In the genomic region with DNA sequence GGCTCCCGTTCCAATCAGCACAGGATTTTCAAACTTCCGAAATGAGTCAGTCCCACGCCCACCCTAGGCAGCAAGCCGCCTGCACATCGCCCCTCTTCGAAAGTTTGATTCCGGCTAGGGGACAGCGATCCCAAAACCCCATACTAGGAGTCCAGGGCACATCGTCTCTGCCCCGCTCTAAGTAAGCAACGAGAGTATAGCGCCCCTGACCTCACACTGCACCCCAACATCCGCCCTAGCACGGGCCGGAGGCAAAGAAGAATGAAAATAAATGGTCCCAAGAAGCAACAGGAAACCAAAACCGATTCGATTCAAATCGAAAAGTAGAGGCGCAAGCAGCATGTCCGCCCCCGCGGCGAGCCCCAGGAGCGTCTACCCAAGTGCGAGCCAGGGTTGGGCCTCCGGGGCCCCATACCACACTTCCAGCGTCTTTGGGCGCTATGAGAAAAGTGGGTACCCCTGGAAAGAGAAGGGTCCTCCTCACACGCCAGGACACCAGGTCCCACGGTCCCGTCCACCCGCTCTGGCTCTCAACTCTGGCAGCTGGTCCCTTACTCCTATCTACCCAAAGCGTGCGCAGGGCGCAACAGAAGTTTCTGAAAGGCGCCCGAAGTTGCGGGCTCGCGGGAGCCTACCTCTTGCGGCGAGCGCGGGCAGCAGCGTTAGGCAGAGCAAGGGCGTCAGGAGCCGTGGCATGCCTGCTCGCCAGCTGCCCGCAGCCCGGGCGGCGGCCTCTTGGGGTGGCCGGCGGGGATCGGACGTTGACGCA, we compare ENCODE assay signal across 8 mouse cellular contexts. TPM values are rescaled to one million over a fixed set of nuclear protein-coding genes. Genes with fewer than 3 reads are reported as not detected.
A peak's percentile ranks its signal among the peaks of the same experiment; 100 is the strongest.
DNase-seq lines count a peak whose midpoint lies in the region; ATAC-seq lines count a peak whose summit lies in the region.

No protein-coding gene starts in this region.

- peak overlapping the region; percentile 96 for H3K27ac ChIP-seq in forebrain, embryonic 15.5 days (replicated peaks)
- peak overlapping the region; percentile 58; the same call in 1 of the 2 replicates for H3K27ac ChIP-seq in limb, embryonic 11.5 days (replicated peaks; ENCODE audit: low read depth, low read length)

- WGBS in forebrain, embryonic 15.5 days: 0% methylated on average over 57 of the region's 57 CpGs
- WGBS in limb, embryonic 11.5 days: under 1% methylated on average over 57 of the region's 57 CpGs

- H3K36me3 ChIP-seq in erythroblast, embryonic 14.5 days (ENCODE audit: control insufficient read depth): no peaks in the 10 kb centered on the region
- H3K36me3 ChIP-seq in forebrain, embryonic 15.5 days: no peaks in the 10 kb centered on the region
- no peaks in the 10 kb centered on the region for H3K36me3 ChIP-seq in limb, embryonic 11.5 days (ENCODE audit: control insufficient read depth, insufficient read depth, low read length)

- peaks cover 6% of the 10 kb centered on the region for H3K4me1 ChIP-seq in erythroblast, embryonic 14.5 days (ENCODE audit: control insufficient read depth)
- peaks cover 80% of the 10 kb centered on the region for H3K4me1 ChIP-seq in forebrain, embryonic 15.5 days
- H3K4me1 ChIP-seq in limb, embryonic 11.5 days (ENCODE audit: control insufficient read depth, insufficient read depth, low read length): peaks cover 48% of the 10 kb centered on the region

- peak overlapping the region; percentile 91 for H3K4me2 ChIP-seq in forebrain, embryonic 15.5 days (replicated peaks)
- peak overlapping the region; percentile 90 for H3K4me2 ChIP-seq in limb, embryonic 11.5 days (ENCODE audit: low read depth, severe bottlenecking)

- peak overlapping the region; percentile 67 for H3K9ac ChIP-seq in forebrain, embryonic 15.5 days (replicated peaks)
- peak overlapping the region; percentile 73 for H3K9ac ChIP-seq in limb, embryonic 11.5 days (ENCODE audit: low read length)

- H3K27me3 ChIP-seq in erythroblast, embryonic 14.5 days (ENCODE audit: control insufficient read depth): peaks cover 62% of the 10 kb centered on the region
- 0 out of 2 replicates have a peak, but pooled peaks cover 8% of the 10 kb centered on the region for H3K27me3 ChIP-seq in forebrain, embryonic 15.5 days
- H3K27me3 ChIP-seq in limb, embryonic 11.5 days (ENCODE audit: control insufficient read depth, insufficient read depth, low read length): no peaks in the 10 kb centered on the region

- no peaks in the 10 kb centered on the region for H3K9me3 ChIP-seq in erythroblast, embryonic 14.5 days (ENCODE audit: control insufficient read depth, low read length)
- H3K9me3 ChIP-seq in forebrain, embryonic 15.5 days: no peaks in the 10 kb centered on the region
- no peaks in the 10 kb centered on the region for H3K9me3 ChIP-seq in limb, embryonic 11.5 days (ENCODE audit: control insufficient read depth, low read length)

- peak overlapping the region; percentile 55 for H3K4me3 ChIP-seq in erythroblast, embryonic 14.5 days (replicated peaks)
- peak overlapping the region; percentile 64 for H3K4me3 ChIP-seq in forebrain, embryonic 15.5 days
- peak overlapping the region; percentile 72 for H3K4me3 ChIP-seq in limb, embryonic 11.5 days (ENCODE audit: low read depth, low read length)

- peak; percentile 61 for DNase-seq in limb, embryonic 11.5 days (ENCODE audit: low spot score)
- peak; percentile 60 to 64 for DNase-seq in natural killer cell, adult 2 months (ENCODE audit: low spot score in 2 of 2)
- no peak for DNase-seq in cerebellum, postnatal 14 days
- DNase-seq in gastrocnemius, adult 8-10 months (ENCODE audit: low spot score in 2 of 2): no peak

- ATAC-seq in erythroblast, adult 5-6 weeks (replicated peaks; ENCODE audit: low FRiP score, poor library complexity, severe bottlenecking): no peak
- ATAC-seq in CD4-positive, CD25-positive, alpha-beta regulatory T cell, adult 4 months: peak; percentile 53
- no peak for ATAC-seq in forebrain, embryonic 15.5 days (replicated peaks)
- peak; percentile 1; the same call in 1 of the 2 replicates for ATAC-seq in limb, embryonic 11.5 days (ENCODE audit: insufficient number of reproducible peaks, low FRiP score, low TSS enrichment, low read depth)

RNA-seq across cellular contexts. Expression of a gene that starts 13.4 kb away (rescaled TPM):
- 0.07 and 0.41 TPM in 2 replicates for polyA plus RNA-seq in erythroblast, embryonic 14.5 days (2012)
- 7.3 and 10.0 TPM in 2 replicates for total RNA-seq in erythroblast, adult 5-6 weeks (2015; ENCODE audit: low replicate concordance)
- 3.3 and 4.6 TPM in 2 replicates for total RNA-seq in erythroblast, adult 5-6 weeks (2017; ENCODE audit: low replicate concordance)
- polyA plus RNA-seq in CD4-positive, CD25-positive, alpha-beta regulatory T cell, adult 4 months (2017; shearing (Covaris generic)): 10 to 100 TPM; 21.9 to 33.0 TPM
- 22.6 and 26.1 TPM in 2 replicates for polyA plus RNA-seq in forebrain, embryonic 15.5 days (2015; fragmentation: Nextera tagmentation; extraction: Ambion mirVana)
- 14.5 and 15.0 TPM in 2 replicates for polyA plus RNA-seq in limb, embryonic 11.5 days (2014; fragmentation: Nextera tagmentation; extraction: Ambion mirVana)
- total RNA-seq in gastrocnemius, adult 8-10 months (2022): 1 to 10 TPM; 4.9 to 7.0 (median 5.2) TPM

RNA-seq across cellular contexts. Expression of a gene that starts 58.0 kb away (rescaled TPM):
- polyA plus RNA-seq in erythroblast, embryonic 14.5 days (2012): 0.67 and 1.1 TPM in 2 replicates
- total RNA-seq in erythroblast, adult 5-6 weeks (2015; ENCODE audit: low replicate concordance): 12.5 and 18.8 TPM in 2 replicates
- total RNA-seq in erythroblast, adult 5-6 weeks (2017; ENCODE audit: low replicate concordance): 9.3 and 14.9 TPM in 2 replicates
- 10 to 100 TPM; 24.8 to 31.7 TPM for polyA plus RNA-seq in CD4-positive, CD25-positive, alpha-beta regulatory T cell, adult 4 months (2017; shearing (Covaris generic))
- 18.3 and 19.8 TPM in 2 replicates for polyA plus RNA-seq in forebrain, embryonic 15.5 days (2015; fragmentation: Nextera tagmentation; extraction: Ambion mirVana)
- 36.3 and 40.9 TPM in 2 replicates for polyA plus RNA-seq in limb, embryonic 11.5 days (2014; fragmentation: Nextera tagmentation; extraction: Ambion mirVana)
- total RNA-seq in gastrocnemius, adult 8-10 months (2022): 10 to 100 TPM; 22.2 to 26.6 (median 24.3) TPM

Comparison
In these comparisons a context has a peak if more than half of its experiments do, and no peak if none do; other contexts are left out.
1. ATAC-seq: peak in CD4-positive, CD25-positive, alpha-beta regulatory T cell, adult 4 months (single experiment) and limb, embryonic 11.5 days (single experiment); none in erythroblast, adult 5-6 weeks (single experiment) and forebrain, embryonic 15.5 days (single experiment).
2. DNase-seq: peak in limb, embryonic 11.5 days (single experiment) and natural killer cell, adult 2 months (2 of 2); none in cerebellum, postnatal 14 days (0 of 2) and gastrocnemius, adult 8-10 months (0 of 2).
3. RNA of a gene that starts 13.4 kb away (polyA plus RNA-seq): 21.9 to 33.0 TPM in CD4-positive, CD25-positive, alpha-beta regulatory T cell, adult 4 months, 22.6 to 26.1 TPM in forebrain, embryonic 15.5 days and 14.5 to 15.0 TPM in limb, embryonic 11.5 days; 0.07 to 0.41 TPM in erythroblast, embryonic 14.5 days; every median in the first group is over 10 times any median in the second.
4. Peak in every context shown above with its lines, with median percentiles within 50 percentile points of each other: H3K4me3 ChIP-seq.